Mouse (Mus musculus) hindbrain, embryonic 10.5 days (tissue): Measurements from ENCODE around the gene Kpna1. TPM values are rescaled to one million over a fixed set of nuclear protein-coding genes. Genes with fewer than 3 reads are reported as not detected.
"Not testable (repeated sequence)": the region's sequence is repeated elsewhere in the genome, so short reads cannot be mapped to it uniquely, and the experiment has no call there.

Experiments
- DNase-seq: peaks from one replicate; pipeline ENCODE4 v3.0.0-alpha.2; 2017; ENCODE audit warnings: low spot score
- H3K27ac ChIP-seq: fragments of 300-500 bp; sonication (generic); 2 replicates; pipeline ENCODE4 v1.5.1; 2016; ENCODE audit warnings: mild to moderate bottlenecking, moderate library complexity
- H3K27me3 ChIP-seq: fragments of 300-500 bp; sonication (generic); 2 replicates; pipeline ENCODE4 v1.6.1; 2016; ENCODE audit warnings: mild to moderate bottlenecking; ENCODE audit not compliant: poor library complexity, insufficient read depth, severe bottlenecking
- H3K36me3 ChIP-seq: fragments of 300-500 bp; sonication (generic); 2 replicates; pipeline ENCODE4 v1.6.1; 2016; ENCODE audit warnings: mild to moderate bottlenecking, moderate library complexity
- H3K4me1 ChIP-seq: fragments of 300-500 bp; sonication (generic); replicated peaks from 2 replicates; pipeline ENCODE4 v1.6.1; 2016; ENCODE audit warnings: mild to moderate bottlenecking
- H3K4me3 ChIP-seq: fragments of 300-500 bp; sonication (generic); 2 replicates; pipeline ENCODE4 v1.5.1; 2016; ENCODE audit warnings: mild to moderate bottlenecking, moderate library complexity
- H3K9me3 ChIP-seq: fragments of 300-500 bp; sonication (generic); 2 replicates; pipeline ENCODE4 v1.6.1; 2016; ENCODE audit warnings: mild to moderate bottlenecking, moderate library complexity
- WGBS: fragments of 180-500 bp; shearing (Covaris S2); methylation state at CpG from one replicate; pipeline ENCODE4 v1.1.7; 2016; 5-methylcytosine and 5-hydroxymethylcytosine counted together
- polyA plus RNA-seq: library from polyadenylated mRNA; unstranded; fragments of >200 nt; fragmentation: Nextera tagmentation; extraction: Ambion mirVana; gene quantifications from 2 replicates; pipeline ENCODE4 v1.2.1, GENCODE M21; 2016

Kpna1 gene
- polyA plus RNA-seq: 65.8 and 76.5 TPM in 2 replicates

DNA sequence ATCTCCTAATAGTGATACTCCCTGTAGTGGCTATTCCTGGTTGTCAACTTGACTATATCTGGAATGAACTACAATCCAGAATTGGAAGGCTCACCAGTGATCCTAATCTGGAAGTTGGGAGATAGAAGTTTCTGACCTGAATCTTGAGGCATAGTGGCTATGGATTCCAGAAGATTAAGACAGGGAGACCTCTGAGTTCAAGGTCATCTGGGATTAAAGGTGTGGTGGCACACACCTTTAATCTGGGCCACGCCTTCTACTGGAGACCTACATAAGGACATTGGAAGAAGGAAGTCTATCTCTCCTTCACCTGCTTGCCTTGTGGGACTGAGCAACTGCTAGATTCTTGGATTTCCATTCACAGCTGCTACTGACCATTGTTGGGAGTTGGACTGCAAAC lies at the start of gene Kpna1:
Gene Kpna1 (plus strand): TSS at position 301 of the 400 bp plus-strand sequence.
- H3K4me1 ChIP-seq: not testable (repeated sequence)

GRCm38 (mm10) chr16:35932179-35933055 lies 46.1 kb upstream of the Kpna1 start:
- Histone ChIP-seq H3K36me3 (no peaks in the 10 kb centered on the region), H3K4me1 (no peaks in the 10 kb centered on the region), H3K9me3 (no peaks in the 10 kb centered on the region), H3K27me3 (no peaks in the 10 kb centered on the region; the same call in 1 of the 2 replicates), H3K4me3 (no peak overlapping the region), H3K27ac (no peak overlapping the region)
- DNase-seq: no peak
- 84% methylated on average over 19 of the region's 19 CpGs for WGBS

More for the DNA sequence above, at the start of gene Kpna1:
- not testable (repeated sequence) for H3K4me3 ChIP-seq, H3K36me3 ChIP-seq, H3K27ac ChIP-seq, H3K9me3 ChIP-seq, H3K27me3 ChIP-seq, DNase-seq
- 86% methylated on average over 1 of the region's 1 CpGs for WGBS

DNA sequence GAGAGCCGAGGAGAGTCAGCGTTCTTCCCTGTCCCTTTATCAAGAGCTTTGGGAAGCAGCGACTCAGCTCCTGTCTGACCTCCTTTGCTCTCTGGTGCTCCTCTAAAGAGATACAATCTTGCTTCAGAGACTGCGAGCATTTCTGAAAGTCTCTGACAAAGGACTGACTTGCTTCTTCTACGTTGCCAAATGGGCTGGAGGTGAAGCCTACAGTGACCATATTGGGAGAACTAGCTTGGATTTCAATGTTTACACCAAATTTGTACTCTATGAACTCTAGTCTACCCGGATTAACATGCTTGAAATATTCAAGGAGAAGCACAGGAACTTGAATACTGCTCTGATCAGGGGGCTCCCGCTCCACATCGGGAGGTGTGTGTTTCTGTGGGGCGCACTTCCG lies 45.4 kb upstream of the Kpna1 start:
- no peak for DNase-seq
- 87% methylated on average over 10 of the region's 10 CpGs for WGBS
- Histone ChIP-seq H3K9me3 (no peaks in the 10 kb centered on the region), H3K4me1 (peaks cover under 1% of the 10 kb centered on the region; the same call in 1 of the 2 replicates), H3K36me3 (no peaks in the 10 kb centered on the region), H3K27me3 (peaks cover under 1% of the 10 kb centered on the region), H3K27ac (no peak overlapping the region), H3K4me3 (no peak overlapping the region)

GRCm38 (mm10) chr16:35938211-35939151 lies 40.1 kb upstream of the Kpna1 start, which contains the start of the genes Parp9 and Dtx3l:
Gene Parp9, plus strand, starts transcription at chr16:35938470.
Gene Dtx3l, minus strand, starts transcription at chr16:35939151.
- WGBS: 2% methylated on average over 52 of the region's 52 CpGs
- peak; percentile 54 for DNase-seq
- peak within 1 kb of the TSS; percentile 65 for H3K4me3 ChIP-seq
- H3K27me3 ChIP-seq: peaks cover 17% of the 10 kb centered on the region
- peaks cover 14% of the 10 kb centered on the region for H3K4me1 ChIP-seq
- peak within 1 kb of the TSS; percentile 81 for H3K27ac ChIP-seq
- no peaks in the 10 kb centered on the region for H3K9me3 ChIP-seq
- H3K36me3 ChIP-seq: no peaks in the 10 kb centered on the region

- H3K27me3 ChIP-seq: peaks cover 17% of the 10 kb centered on the region
- no peak for DNase-seq
- H3K36me3 ChIP-seq: no peaks in the 10 kb centered on the region
- peaks cover 14% of the 10 kb centered on the region for H3K4me1 ChIP-seq
- peak overlapping the region; percentile 81 for H3K27ac ChIP-seq
- WGBS: 9% methylated on average over 6 of the region's 6 CpGs
- H3K9me3 ChIP-seq: no peaks in the 10 kb centered on the region
- peak overlapping the region; percentile 65 for H3K4me3 ChIP-seq
Measured at GRCm38 (mm10) chr16:35939261-35939660, 39.3 kb upstream of the Kpna1 start.

DNA sequence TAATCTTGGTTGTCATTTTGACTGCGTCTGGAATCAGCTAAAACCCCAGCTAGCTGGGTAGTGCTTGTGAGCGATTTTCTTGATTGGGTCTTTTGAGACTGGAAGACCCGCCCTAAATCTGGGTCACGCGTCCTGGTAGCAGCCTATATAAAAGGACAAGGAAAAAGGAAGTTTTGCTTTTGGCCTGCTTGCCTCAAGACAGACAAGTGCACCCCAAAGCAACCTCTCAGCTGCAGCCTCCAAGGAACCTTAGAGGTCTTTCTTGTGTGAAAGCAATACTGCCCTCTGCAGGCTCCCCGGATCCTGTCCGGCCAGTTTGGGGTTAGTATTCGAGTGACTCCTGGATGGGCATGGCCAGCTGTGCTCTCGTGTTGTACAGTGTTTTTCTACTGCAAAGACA lies 38.9 kb upstream of the Kpna1 start:
- Histone ChIP-seq H3K36me3 (no peaks in the 10 kb centered on the region), H3K4me3 (peak overlapping the region; percentile 65), H3K27ac (no peak overlapping the region), H3K27me3 (peaks cover 17% of the 10 kb centered on the region), H3K4me1 (peaks cover 14% of the 10 kb centered on the region), H3K9me3 (no peaks in the 10 kb centered on the region)
- DNase-seq: peak; percentile 70
- 15% methylated on average over 9 of the region's 9 CpGs for WGBS

DNA sequence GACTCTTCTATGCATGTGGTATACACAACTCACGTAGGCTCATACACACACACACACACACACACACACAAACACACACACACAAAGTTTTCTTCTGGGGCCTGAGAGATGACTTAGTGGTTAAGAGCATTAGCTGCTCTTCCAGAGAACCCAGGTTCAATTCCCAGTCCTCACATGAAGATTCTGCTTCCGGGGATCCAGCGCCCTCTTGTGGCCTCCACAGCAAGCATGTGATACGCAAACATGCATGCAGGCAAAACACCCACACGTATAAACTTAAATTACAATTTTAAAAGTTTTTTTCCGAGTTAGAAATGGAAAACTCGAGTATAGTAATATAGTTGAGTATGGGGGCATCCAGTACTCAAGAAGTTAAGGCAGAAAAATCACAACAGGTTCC lies 37.2 kb upstream of the Kpna1 start:
- peaks cover 14% of the 10 kb centered on the region for H3K4me1 ChIP-seq
- WGBS: 82% methylated on average over 7 of the region's 7 CpGs
- DNase-seq: no peak

GRCm38 (mm10) chr16:35949264-35949663 lies 29.3 kb upstream of the Kpna1 start:
- Histone ChIP-seq H3K4me1 (no peaks in the 10 kb centered on the region), H3K27me3 (no peaks in the 10 kb centered on the region), H3K36me3 (no peaks in the 10 kb centered on the region), H3K9me3 (no peaks in the 10 kb centered on the region), H3K27ac (no peak overlapping the region), H3K4me3 (no peak overlapping the region)
- WGBS: 93% methylated on average over 5 of the region's 5 CpGs
- no peak for DNase-seq

More for the DNA sequence above, 37.2 kb upstream of the Kpna1 start:
- no peaks in the 10 kb centered on the region for H3K9me3 ChIP-seq
- peaks cover 17% of the 10 kb centered on the region for H3K27me3 ChIP-seq
- H3K36me3 ChIP-seq: no peaks in the 10 kb centered on the region
- no peak overlapping the region for H3K27ac ChIP-seq
- no peak overlapping the region for H3K4me3 ChIP-seq

GRCm38 (mm10) chr16:35951216-35951615 lies 27.3 kb upstream of the Kpna1 start:
- Histone ChIP-seq H3K4me3 (no peak overlapping the region), H3K27ac (no peak overlapping the region), H3K4me1 (no peaks in the 10 kb centered on the region), H3K27me3 (no peaks in the 10 kb centered on the region), H3K36me3 (no peaks in the 10 kb centered on the region), H3K9me3 (no peaks in the 10 kb centered on the region)
- DNase-seq: no peak
- 95% methylated on average over 3 of the region's 3 CpGs for WGBS

- no peaks in the 10 kb centered on the region for H3K9me3 ChIP-seq
- no peak overlapping the region for H3K4me3 ChIP-seq
- no peak overlapping the region for H3K27ac ChIP-seq
- no peaks in the 10 kb centered on the region for H3K36me3 ChIP-seq
- DNase-seq: no peak
- WGBS: 91% methylated on average over 5 of the region's 5 CpGs
- H3K27me3 ChIP-seq: no peaks in the 10 kb centered on the region
- no peaks in the 10 kb centered on the region for H3K4me1 ChIP-seq
Measured at GRCm38 (mm10) chr16:35952628-35953130, 25.9 kb upstream of the Kpna1 start.

- DNase-seq, H3K4me1 ChIP-seq, H3K27ac ChIP-seq, H3K9me3 ChIP-seq, H3K4me3 ChIP-seq, H3K27me3 ChIP-seq, H3K36me3 ChIP-seq: not testable (repeated sequence)
- 82% methylated on average over 3 of the region's 4 CpGs for WGBS
Measured at GRCm38 (mm10) chr16:35965991-35966390, 12.6 kb upstream of the Kpna1 start.

GRCm38 (mm10) chr16:35966411-35967115 lies 12.0 kb upstream of the Kpna1 start:
- no peak overlapping the region for H3K27ac ChIP-seq
- no peak for DNase-seq
- no peaks in the 10 kb centered on the region for H3K9me3 ChIP-seq
- H3K27me3 ChIP-seq: no peaks in the 10 kb centered on the region
- no peak overlapping the region for H3K4me3 ChIP-seq
- H3K36me3 ChIP-seq: no peaks in the 10 kb centered on the region
- no peaks in the 10 kb centered on the region for H3K4me1 ChIP-seq
- 71% methylated on average over 5 of the region's 5 CpGs for WGBS
